Mouse (Mus musculus): ENCODE measurements around the gene Ly6g6d. TPM values are rescaled to one million over a fixed set of nuclear protein-coding genes. Genes with fewer than 3 reads are reported as not detected.
A peak's percentile ranks its signal among the peaks of the same experiment; 100 is the strongest.

Gene Ly6g6d
- polyA plus RNA-seq, 1 experiment from 2014 or later, result 7.0 TPM

DNA sequence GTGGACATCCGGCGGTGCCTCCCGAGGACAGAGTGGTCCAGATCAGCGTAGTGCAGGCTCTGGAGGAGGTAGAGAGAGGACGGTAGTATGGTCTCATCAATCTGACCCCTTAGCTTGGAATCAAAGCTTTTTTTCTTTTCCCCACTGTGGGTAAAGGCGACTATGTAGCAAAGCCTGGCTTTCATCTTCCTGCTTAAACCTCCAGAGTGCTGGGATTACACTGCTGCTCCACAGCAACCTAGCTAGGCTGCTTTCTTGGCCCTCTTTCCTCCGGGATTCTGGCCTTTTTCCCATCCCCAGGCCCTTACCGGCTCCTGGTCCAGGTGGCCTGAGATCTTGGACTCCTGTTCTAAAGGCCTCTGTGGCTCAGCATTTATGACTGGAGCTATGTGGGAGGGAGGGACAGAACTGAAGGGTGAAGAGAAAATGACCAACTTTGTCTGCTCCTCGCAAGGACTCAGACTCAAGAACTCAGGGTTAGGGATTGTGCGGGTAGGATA, 13.4 kb downstream of the Ly6g6d start:
- 22% methylated on average over 10 of the region's 10 CpGs for WGBS
- peaks cover 22% of the 10 kb centered on the region for H3K36me3 ChIP-seq (ENCODE audit: control insufficient read depth, insufficient read depth, low read length)
- H3K27ac ChIP-seq (ENCODE audit: low read length), result peak overlapping the region; percentile 94
- H3K4me1 ChIP-seq (replicated peaks; ENCODE audit: control insufficient read depth, insufficient read depth, low read length), result peaks cover 35% of the 10 kb centered on the region
- no peak for ATAC-seq (ENCODE audit: low read depth)
- H3K9me3 ChIP-seq (ENCODE audit: control insufficient read depth, low read length), result no peaks in the 10 kb centered on the region
- no peaks in the 10 kb centered on the region for H3K27me3 ChIP-seq (ENCODE audit: control insufficient read depth, insufficient read depth, low read depth, low read length)
- peak overlapping the region; percentile 61 for H3K9ac ChIP-seq (ENCODE audit: low read length)
- H3K4me3 ChIP-seq (ENCODE audit: low read length), result peak overlapping the region; percentile 43
- H3K4me2 ChIP-seq (ENCODE audit: low read depth, low read length), result peak overlapping the region; percentile 70

DNA sequence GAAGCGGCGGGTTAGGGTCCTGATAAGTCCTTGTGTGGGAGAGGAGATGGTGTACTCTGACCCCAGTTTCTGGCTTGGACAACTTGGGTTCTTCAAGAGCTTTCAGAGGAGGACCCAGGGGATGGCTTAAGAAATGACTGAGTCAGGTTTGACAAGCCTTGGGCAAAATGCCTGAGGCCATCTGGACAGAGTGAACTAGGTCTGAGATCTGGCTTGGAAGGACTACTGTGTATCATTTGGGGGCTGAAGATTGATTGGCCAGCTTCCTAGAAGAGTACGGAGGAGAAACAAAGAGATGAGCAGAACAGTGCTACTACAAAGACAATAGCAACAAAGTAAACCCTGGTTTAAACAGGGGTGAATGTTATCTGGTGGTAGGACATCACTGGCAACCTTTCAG, 14.4 kb downstream of the Ly6g6d start:
- Histone ChIP-seq H3K4me1 (replicated peaks; ENCODE audit: control insufficient read depth, insufficient read depth, low read length) (peaks cover 38% of the 10 kb centered on the region), H3K9ac (ENCODE audit: low read length) (no peak overlapping the region), H3K9me3 (ENCODE audit: control insufficient read depth, low read length) (no peaks in the 10 kb centered on the region), H3K36me3 (ENCODE audit: control insufficient read depth, insufficient read depth, low read length) (peaks cover 22% of the 10 kb centered on the region), H3K4me2 (ENCODE audit: low read depth, low read length) (0 out of 2 replicates have a peak overlapping the region, but pooled peaks have one; percentile 70), H3K27ac (ENCODE audit: low read length) (no peak overlapping the region; the same call in 1 of the 2 replicates), H3K27me3 (ENCODE audit: control insufficient read depth, insufficient read depth, low read depth, low read length) (no peaks in the 10 kb centered on the region), H3K4me3 (ENCODE audit: low read length) (no peak overlapping the region)
- ATAC-seq (ENCODE audit: low read depth), result no peak
- 80% methylated on average over 3 of the region's 3 CpGs for WGBS

- peaks cover 30% of the 10 kb centered on the region for H3K36me3 ChIP-seq (ENCODE audit: control insufficient read depth, insufficient read depth, low read length)
- H3K4me3 ChIP-seq (ENCODE audit: low read length), result no peak overlapping the region
- WGBS, result 83% methylated on average over 7 of the region's 8 CpGs
- H3K27ac ChIP-seq (ENCODE audit: low read length), result no peak overlapping the region
- no peak for ATAC-seq (ENCODE audit: low read depth)
- H3K27me3 ChIP-seq (ENCODE audit: control insufficient read depth, insufficient read depth, low read depth, low read length), result no peaks in the 10 kb centered on the region
- H3K4me2 ChIP-seq (ENCODE audit: low read depth, low read length), result no peak overlapping the region
- no peaks in the 10 kb centered on the region for H3K9me3 ChIP-seq (ENCODE audit: control insufficient read depth, low read length)
- H3K4me1 ChIP-seq (replicated peaks; ENCODE audit: control insufficient read depth, insufficient read depth, low read length), result peaks cover 41% of the 10 kb centered on the region
- H3K9ac ChIP-seq (ENCODE audit: low read length), result no peak overlapping the region
Measured at GRCm38 (mm10) chr17:35061299-35061698, 16.6 kb downstream of the Ly6g6d start.

GRCm38 (mm10) chr17:35060737-35061297, 17.0 kb downstream of the Ly6g6d start:
- peak overlapping the region; percentile 82 for H3K9ac ChIP-seq (ENCODE audit: low read length)
- H3K36me3 ChIP-seq (ENCODE audit: control insufficient read depth, insufficient read depth, low read length), result peaks cover 33% of the 10 kb centered on the region
- ATAC-seq (ENCODE audit: low read depth), result no peak
- H3K27me3 ChIP-seq (ENCODE audit: control insufficient read depth, insufficient read depth, low read depth, low read length), result no peaks in the 10 kb centered on the region
- peak overlapping the region; percentile 95 for H3K4me2 ChIP-seq (ENCODE audit: low read depth, low read length)
- peaks cover 36% of the 10 kb centered on the region for H3K4me1 ChIP-seq (replicated peaks; ENCODE audit: control insufficient read depth, insufficient read depth, low read length)
- no peak overlapping the region for H3K27ac ChIP-seq (ENCODE audit: low read length)
- peak overlapping the region; percentile 67 for H3K4me3 ChIP-seq (ENCODE audit: low read length)
- 55% methylated on average over 22 of the region's 22 CpGs for WGBS
- H3K9me3 ChIP-seq (ENCODE audit: control insufficient read depth, low read length), result no peaks in the 10 kb centered on the region

GRCm38 (mm10) chr17:35060071-35060470, 17.8 kb downstream of the Ly6g6d start:
- peak overlapping the region; percentile 82 for H3K9ac ChIP-seq (ENCODE audit: low read length)
- H3K27me3 ChIP-seq (ENCODE audit: control insufficient read depth, insufficient read depth, low read depth, low read length), result no peaks in the 10 kb centered on the region
- H3K27ac ChIP-seq (ENCODE audit: low read length), result peak overlapping the region; percentile 92; the same call in 1 of the 2 replicates
- H3K4me2 ChIP-seq (ENCODE audit: low read depth, low read length), result peak overlapping the region; percentile 95
- ATAC-seq (ENCODE audit: low read depth), result no peak
- peaks cover 39% of the 10 kb centered on the region for H3K36me3 ChIP-seq (ENCODE audit: control insufficient read depth, insufficient read depth, low read length)
- no peaks in the 10 kb centered on the region for H3K9me3 ChIP-seq (ENCODE audit: control insufficient read depth, low read length)
- H3K4me1 ChIP-seq (replicated peaks; ENCODE audit: control insufficient read depth, insufficient read depth, low read length), result peaks cover 29% of the 10 kb centered on the region
- peak overlapping the region; percentile 67 for H3K4me3 ChIP-seq (ENCODE audit: low read length)
- WGBS, result 13% methylated on average over 14 of the region's 14 CpGs

- Histone ChIP-seq H3K4me2 (ENCODE audit: low read depth, low read length) (peak within 1 kb of the TSS; percentile 95), H3K4me3 (ENCODE audit: low read length) (peak within 1 kb of the TSS; percentile 67), H3K4me1 (replicated peaks; ENCODE audit: control insufficient read depth, insufficient read depth, low read length) (peaks cover 23% of the 10 kb centered on the region), H3K27ac (ENCODE audit: low read length) (peak within 1 kb of the TSS; percentile 92), H3K36me3 (ENCODE audit: control insufficient read depth, insufficient read depth, low read length) (peaks cover 45% of the 10 kb centered on the region), H3K9ac (ENCODE audit: low read length) (peak within 1 kb of the TSS; percentile 82), H3K9me3 (ENCODE audit: control insufficient read depth, low read length) (no peaks in the 10 kb centered on the region), H3K27me3 (ENCODE audit: control insufficient read depth, insufficient read depth, low read depth, low read length) (no peaks in the 10 kb centered on the region)
- under 1% methylated on average over 57 of the region's 57 CpGs for WGBS
- ATAC-seq (ENCODE audit: low read depth), result peak; percentile 96
Measured at GRCm38 (mm10) chr17:35058911-35059892, 18.7 kb downstream of the Ly6g6d start, which contains the start of gene Ddah2. Ddah2 (plus strand) TSS chr17:35059035.

DNA sequence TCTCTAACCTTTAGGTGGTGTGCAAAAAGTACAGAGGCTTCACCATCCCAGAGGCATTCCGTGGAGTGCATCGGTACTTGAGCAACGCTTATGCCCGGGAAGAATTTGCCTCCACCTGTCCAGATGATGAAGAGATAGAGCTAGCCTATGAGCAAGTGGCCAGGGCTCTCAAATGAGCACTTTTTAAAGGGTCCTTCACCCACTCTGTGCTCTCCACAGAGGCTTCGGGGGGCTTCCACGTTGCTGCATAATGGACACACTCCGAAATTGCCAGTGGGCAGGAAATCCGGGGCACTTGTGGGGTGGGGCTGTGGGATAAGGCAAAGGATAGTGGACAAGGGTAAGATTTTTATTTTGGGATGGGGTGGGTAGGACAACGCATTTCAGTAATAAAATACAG, 19.5 kb downstream of the Ly6g6d start:
- H3K9me3 ChIP-seq (ENCODE audit: control insufficient read depth, low read length), result no peaks in the 10 kb centered on the region
- no peaks in the 10 kb centered on the region for H3K27me3 ChIP-seq (ENCODE audit: control insufficient read depth, insufficient read depth, low read depth, low read length)
- H3K4me1 ChIP-seq (replicated peaks; ENCODE audit: control insufficient read depth, insufficient read depth, low read length), result peaks cover 18% of the 10 kb centered on the region
- ATAC-seq (ENCODE audit: low read depth), result no peak
- peaks cover 52% of the 10 kb centered on the region for H3K36me3 ChIP-seq (ENCODE audit: control insufficient read depth, insufficient read depth, low read length)
- 39% methylated on average over 9 of the region's 9 CpGs for WGBS
- peak overlapping the region; percentile 67; the same call in 1 of the 2 replicates for H3K4me3 ChIP-seq (ENCODE audit: low read length)
- H3K9ac ChIP-seq (ENCODE audit: low read length), result no peak overlapping the region; the same call in 1 of the 2 replicates
- H3K27ac ChIP-seq (ENCODE audit: low read length), result peak overlapping the region; percentile 92
- H3K4me2 ChIP-seq (ENCODE audit: low read depth, low read length), result peak overlapping the region; percentile 95

DNA sequence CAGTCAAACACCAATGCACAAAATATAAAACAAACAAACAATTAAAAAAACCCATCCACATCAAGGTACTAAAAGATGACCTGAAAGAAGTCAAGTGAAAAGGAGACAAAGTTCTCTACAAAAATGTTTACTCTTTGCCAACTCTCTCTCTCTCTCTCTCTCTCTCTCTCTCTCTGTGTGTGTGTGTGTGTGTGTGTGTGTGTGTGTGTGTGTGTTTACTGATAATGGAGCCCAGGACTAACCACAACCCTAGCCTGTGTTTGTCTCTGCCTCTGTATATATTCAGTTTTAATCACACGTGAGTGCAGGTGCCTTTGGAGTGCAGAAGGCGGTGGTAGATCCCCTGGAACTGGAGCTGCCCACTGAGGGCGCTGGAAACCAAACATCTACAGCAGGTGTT, 20.8 kb downstream of the Ly6g6d start:
- H3K36me3 ChIP-seq (ENCODE audit: control insufficient read depth, insufficient read depth, low read length), result peaks cover 50% of the 10 kb centered on the region
- H3K9ac ChIP-seq (ENCODE audit: low read length), result no peak overlapping the region
- no peaks in the 10 kb centered on the region for H3K27me3 ChIP-seq (ENCODE audit: control insufficient read depth, insufficient read depth, low read depth, low read length)
- no peak overlapping the region for H3K27ac ChIP-seq (ENCODE audit: low read length)
- peaks cover 21% of the 10 kb centered on the region for H3K4me1 ChIP-seq (replicated peaks; ENCODE audit: control insufficient read depth, insufficient read depth, low read length)
- 72% methylated on average over 3 of the region's 3 CpGs for WGBS
- ATAC-seq (ENCODE audit: low read depth), result no peak
- H3K9me3 ChIP-seq (ENCODE audit: control insufficient read depth, low read length), result no peaks in the 10 kb centered on the region
- no peak overlapping the region for H3K4me3 ChIP-seq (ENCODE audit: low read length)
- H3K4me2 ChIP-seq (ENCODE audit: low read depth, low read length), result no peak overlapping the region
